Mouse (Mus musculus): ENCODE results near the gene Trpv2. TPM values are rescaled to one million over a fixed set of nuclear protein-coding genes. Genes with fewer than 3 reads are reported as not detected.
A peak's percentile ranks its signal among the peaks of the same experiment; 100 is the strongest.

Gene Trpv2
- polyA plus RNA-seq, 1 experiment: 4.0 TPM

DNA sequence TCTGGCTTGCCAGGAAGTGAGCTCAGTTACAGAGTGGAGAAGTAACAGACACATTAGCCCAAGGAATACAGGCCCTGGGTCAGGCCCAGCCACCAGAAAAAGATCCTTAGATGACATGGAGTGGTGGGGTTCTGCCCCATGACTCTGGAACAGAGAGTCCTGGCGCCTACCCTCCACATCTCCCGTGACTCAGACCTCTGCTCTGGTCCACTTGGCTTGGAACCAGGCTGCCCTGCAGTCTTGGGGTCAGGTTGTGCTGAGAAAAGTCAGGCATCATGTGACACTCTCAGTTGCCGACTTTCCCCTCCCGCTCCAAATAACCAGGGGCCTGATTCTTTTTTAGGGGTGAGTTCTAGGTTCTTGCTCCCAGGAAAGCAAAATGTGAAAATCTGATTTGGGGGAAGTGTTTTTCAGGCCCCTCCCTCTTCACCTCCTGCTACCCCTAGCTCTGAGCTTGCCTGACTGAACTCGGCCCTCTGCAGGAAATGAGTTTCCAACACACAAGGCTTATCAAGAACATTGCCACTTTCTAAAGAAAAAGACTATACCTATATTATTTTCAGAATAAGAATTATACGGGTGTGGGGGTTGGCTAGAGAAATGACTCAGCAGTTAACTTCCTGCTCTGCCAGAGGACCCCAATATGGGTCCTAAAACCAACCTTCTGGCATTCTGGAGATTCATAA lies 15.2 kb upstream of the Trpv2 start:
- peak overlapping the region; percentile 92 for H3K27ac ChIP-seq (ENCODE audit: insufficient read depth, low read depth, low read length)
- TF ChIP-seq CTCF (IDR thresholded peaks at IDR 0.05; ENCODE audit: extremely low read depth, insufficient read length, insufficient replicate concordance, low read depth, low read length) (no peak), POLR2A (IDR thresholded peaks at IDR 0.05; ENCODE audit: low read depth, low read length) (no peak)
- H3K36me3 ChIP-seq (ENCODE audit: control insufficient read depth, insufficient read depth, low read length): peaks cover 7% of the 10 kb centered on the region
- H3K4me1 ChIP-seq (ENCODE audit: control insufficient read depth, insufficient read depth, insufficient read length, low read length): peaks cover 14% of the 10 kb centered on the region
- H3K4me3 ChIP-seq (ENCODE audit: low read depth, low read length): no peak overlapping the region
- WGBS: 23% methylated on average over 6 of the region's 6 CpGs
- no peaks in the 10 kb centered on the region for H3K27me3 ChIP-seq (ENCODE audit: control insufficient read depth, insufficient read depth, low read length)

DNA sequence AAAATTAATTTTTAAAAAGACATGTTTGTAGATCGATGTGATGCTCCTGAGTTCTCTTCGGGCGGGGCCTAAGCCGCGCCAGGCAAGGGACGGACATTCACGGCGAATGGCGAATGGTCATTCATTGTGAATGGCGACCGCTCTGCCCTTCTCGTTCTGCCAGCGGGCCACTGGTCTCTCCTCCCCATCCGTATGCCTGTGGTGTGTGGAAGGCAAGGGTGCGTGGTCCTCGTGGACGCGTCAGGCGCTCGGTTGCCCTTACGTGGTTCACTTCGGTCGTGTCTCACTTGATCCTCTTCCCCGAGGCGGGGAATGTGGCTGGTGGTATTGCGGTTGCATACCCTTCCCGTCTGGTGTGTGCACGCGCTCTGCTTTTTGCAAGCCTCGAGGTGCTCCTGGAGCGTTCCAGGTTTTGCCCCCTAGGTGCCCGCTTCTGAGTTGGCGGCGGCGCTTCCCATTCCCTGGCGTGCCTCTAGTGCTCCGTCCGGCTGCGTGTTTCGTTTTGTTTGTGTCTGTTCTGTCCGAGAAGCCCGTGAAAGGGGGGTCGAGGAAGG lies 13.7 kb upstream of the Trpv2 start:
- Histone ChIP-seq H3K4me3 (ENCODE audit: low read depth, low read length) (peak overlapping the region; percentile 77), H3K4me1 (ENCODE audit: control insufficient read depth, insufficient read depth, insufficient read length, low read length) (peaks cover 8% of the 10 kb centered on the region), H3K36me3 (ENCODE audit: control insufficient read depth, insufficient read depth, low read length) (no peaks in the 10 kb centered on the region), H3K27ac (ENCODE audit: insufficient read depth, low read depth, low read length) (no peak overlapping the region), H3K27me3 (ENCODE audit: control insufficient read depth, insufficient read depth, low read length) (no peaks in the 10 kb centered on the region)
- WGBS: 32% methylated on average over 43 of the region's 43 CpGs
- no peak for TF ChIP-seq CTCF (IDR thresholded peaks at IDR 0.05; ENCODE audit: extremely low read depth, insufficient read length, insufficient replicate concordance, low read depth, low read length)
- TF ChIP-seq POLR2A (IDR thresholded peaks at IDR 0.05; ENCODE audit: low read depth, low read length): no peak

DNA sequence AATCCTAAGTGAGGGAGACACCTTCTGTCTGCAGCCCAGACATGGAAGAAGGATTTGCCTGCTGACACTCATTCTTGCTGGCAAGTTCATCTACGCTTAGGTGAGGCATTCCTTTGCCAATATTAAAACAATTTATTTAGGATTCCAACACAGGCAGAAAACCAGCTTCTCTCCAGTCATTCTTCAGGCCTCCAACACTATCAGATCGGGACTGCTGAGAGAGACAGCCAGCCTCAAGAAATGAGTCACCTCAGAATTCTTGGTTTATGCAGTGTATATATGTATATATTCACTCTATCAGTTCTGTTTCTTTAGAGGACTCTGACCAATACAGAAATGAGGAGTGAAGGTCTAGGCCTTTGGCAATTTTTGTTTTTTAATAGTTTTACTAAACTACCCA lies 10.7 kb upstream of the Trpv2 start:
- no peak for TF ChIP-seq POLR2A (IDR thresholded peaks at IDR 0.05; ENCODE audit: low read depth, low read length)
- no peak for TF ChIP-seq CTCF (IDR thresholded peaks at IDR 0.05; ENCODE audit: extremely low read depth, insufficient read length, insufficient replicate concordance, low read depth, low read length)
- WGBS: 85% methylated on average over 2 of the region's 2 CpGs

DNA sequence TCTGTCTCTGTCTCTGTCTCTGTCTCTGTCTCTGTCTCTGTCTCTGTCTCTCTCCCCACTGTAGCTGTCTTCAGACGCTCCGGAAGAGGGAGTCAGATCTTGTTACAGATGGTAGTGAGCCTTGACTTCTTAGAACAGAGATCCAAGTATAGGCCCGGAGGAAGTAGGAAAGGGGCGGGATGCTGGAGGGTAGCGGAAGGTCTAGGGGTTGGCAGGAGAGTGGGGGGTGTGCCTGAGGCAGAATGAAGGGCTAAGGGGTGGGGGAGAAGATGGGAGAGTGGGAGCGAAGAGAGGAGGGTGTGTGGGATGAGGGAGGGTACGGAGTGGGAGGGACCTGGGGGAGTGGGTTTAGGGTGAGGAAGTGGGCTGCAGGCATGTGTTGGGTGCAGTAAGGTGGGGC lies 8.5 kb upstream of the Trpv2 start:
- no peaks in the 10 kb centered on the region for H3K36me3 ChIP-seq (ENCODE audit: control insufficient read depth, insufficient read depth, low read length)
- no peaks in the 10 kb centered on the region for H3K27me3 ChIP-seq (ENCODE audit: control insufficient read depth, insufficient read depth, low read length)
- 86% methylated on average over 7 of the region's 7 CpGs for WGBS
- TF ChIP-seq CTCF (IDR thresholded peaks at IDR 0.05; ENCODE audit: extremely low read depth, insufficient read length, insufficient replicate concordance, low read depth, low read length) (no peak), POLR2A (IDR thresholded peaks at IDR 0.05; ENCODE audit: low read depth, low read length) (no peak)
- no peak overlapping the region for H3K4me3 ChIP-seq (ENCODE audit: low read depth, low read length)
- no peak overlapping the region for H3K27ac ChIP-seq (ENCODE audit: insufficient read depth, low read depth, low read length)
- no peaks in the 10 kb centered on the region for H3K4me1 ChIP-seq (ENCODE audit: control insufficient read depth, insufficient read depth, insufficient read length, low read length)

More for the DNA sequence above, 10.7 kb upstream of the Trpv2 start:
- Histone ChIP-seq H3K4me1 (ENCODE audit: control insufficient read depth, insufficient read depth, insufficient read length, low read length) (peaks cover 4% of the 10 kb centered on the region), H3K4me3 (ENCODE audit: low read depth, low read length) (no peak overlapping the region), H3K36me3 (ENCODE audit: control insufficient read depth, insufficient read depth, low read length) (no peaks in the 10 kb centered on the region), H3K27me3 (ENCODE audit: control insufficient read depth, insufficient read depth, low read length) (no peaks in the 10 kb centered on the region), H3K27ac (ENCODE audit: insufficient read depth, low read depth, low read length) (no peak overlapping the region)

DNA sequence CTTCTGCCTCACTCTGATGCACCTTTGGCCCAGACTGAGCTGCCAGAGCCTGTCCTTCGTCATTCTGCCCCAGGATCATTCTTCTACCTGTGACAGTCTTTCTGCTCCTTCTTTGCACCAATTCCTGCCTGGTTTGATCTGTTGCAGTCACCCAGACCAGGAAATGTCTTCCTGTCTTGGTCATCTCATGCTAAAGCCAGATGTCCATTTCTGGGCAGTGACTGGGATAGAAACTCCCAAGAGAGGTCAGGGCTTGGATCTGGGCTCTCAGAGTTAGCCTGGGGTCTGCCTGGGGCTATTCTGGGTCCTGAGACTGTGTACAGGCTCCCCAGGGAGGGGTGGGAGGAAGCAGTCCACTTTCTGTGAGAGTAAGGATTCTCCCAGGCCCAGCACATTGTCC lies 8.1 kb upstream of the Trpv2 start:
- TF ChIP-seq POLR2A (IDR thresholded peaks at IDR 0.05; ENCODE audit: low read depth, low read length): no peak
- no peak for TF ChIP-seq CTCF (IDR thresholded peaks at IDR 0.05; ENCODE audit: extremely low read depth, insufficient read length, insufficient replicate concordance, low read depth, low read length)
- Histone ChIP-seq H3K36me3 (ENCODE audit: control insufficient read depth, insufficient read depth, low read length) (no peaks in the 10 kb centered on the region), H3K27me3 (ENCODE audit: control insufficient read depth, insufficient read depth, low read length) (no peaks in the 10 kb centered on the region), H3K27ac (ENCODE audit: insufficient read depth, low read depth, low read length) (no peak overlapping the region), H3K4me1 (ENCODE audit: control insufficient read depth, insufficient read depth, insufficient read length, low read length) (no peaks in the 10 kb centered on the region), H3K4me3 (ENCODE audit: low read depth, low read length) (no peak overlapping the region)
- WGBS: 32% methylated on average over 1 of the region's 1 CpGs

DNA sequence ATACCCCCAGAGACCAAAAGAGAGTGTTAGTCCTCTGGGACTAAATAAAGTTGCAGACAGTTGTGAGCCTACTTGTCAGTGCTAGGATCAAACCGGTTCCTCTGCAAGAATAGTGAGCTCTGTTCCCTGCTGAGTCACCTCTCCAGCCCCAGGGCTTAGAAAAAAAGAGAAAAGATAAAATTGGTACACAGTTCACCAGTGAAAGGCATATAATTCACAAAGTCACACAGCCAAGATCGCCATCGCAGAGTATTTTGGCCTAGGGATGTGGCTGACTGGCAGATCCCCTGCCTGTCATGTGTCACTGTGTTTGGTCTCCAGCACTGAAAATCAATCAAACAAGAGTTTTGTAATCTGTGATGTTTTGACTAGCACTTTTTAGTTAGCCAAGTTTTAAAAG lies 6.0 kb upstream of the Trpv2 start:
- no peak overlapping the region for H3K27ac ChIP-seq (ENCODE audit: insufficient read depth, low read depth, low read length)
- TF ChIP-seq CTCF (IDR thresholded peaks at IDR 0.05; ENCODE audit: extremely low read depth, insufficient read length, insufficient replicate concordance, low read depth, low read length): no peak
- TF ChIP-seq POLR2A (IDR thresholded peaks at IDR 0.05; ENCODE audit: low read depth, low read length): no peak
- WGBS: 54% methylated on average over 3 of the region's 3 CpGs
- no peaks in the 10 kb centered on the region for H3K27me3 ChIP-seq (ENCODE audit: control insufficient read depth, insufficient read depth, low read length)
- no peaks in the 10 kb centered on the region for H3K4me1 ChIP-seq (ENCODE audit: control insufficient read depth, insufficient read depth, insufficient read length, low read length)
- no peaks in the 10 kb centered on the region for H3K36me3 ChIP-seq (ENCODE audit: control insufficient read depth, insufficient read depth, low read length)
- H3K4me3 ChIP-seq (ENCODE audit: low read depth, low read length): no peak overlapping the region

DNA sequence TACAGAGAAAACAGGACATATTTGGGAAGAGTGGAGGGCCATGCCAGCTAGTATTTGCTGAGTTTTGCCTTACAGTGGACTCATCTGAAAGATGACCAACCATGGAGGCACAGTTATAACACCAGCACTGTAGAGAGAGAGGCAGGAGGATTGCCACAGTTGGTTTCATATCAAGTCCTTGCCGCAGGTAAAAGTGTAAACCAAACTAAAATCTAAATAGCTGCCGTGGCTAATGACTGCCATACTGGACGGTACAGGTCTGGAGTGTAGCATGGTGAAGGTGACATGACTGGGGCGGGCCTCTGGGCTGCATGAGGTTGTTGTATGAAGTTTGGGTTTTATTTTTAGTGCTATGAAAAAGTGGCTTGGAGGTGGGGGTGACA lies 408 bp downstream of the Trpv2 start:
- TF ChIP-seq POLR2A (IDR thresholded peaks at IDR 0.05; ENCODE audit: low read depth, low read length) (no peak), CTCF (IDR thresholded peaks at IDR 0.05; ENCODE audit: extremely low read depth, insufficient read length, insufficient replicate concordance, low read depth, low read length) (no peak)
- no peaks in the 10 kb centered on the region for H3K27me3 ChIP-seq (ENCODE audit: control insufficient read depth, insufficient read depth, low read length)
- H3K27ac ChIP-seq (ENCODE audit: insufficient read depth, low read depth, low read length): no peak overlapping the region
- no peak overlapping the region for H3K4me3 ChIP-seq (ENCODE audit: low read depth, low read length)
- H3K4me1 ChIP-seq (ENCODE audit: control insufficient read depth, insufficient read depth, insufficient read length, low read length): peaks cover 5% of the 10 kb centered on the region; the same call in 1 of the 2 replicates
- WGBS: 66% methylated on average over 4 of the region's 4 CpGs
- H3K36me3 ChIP-seq (ENCODE audit: control insufficient read depth, insufficient read depth, low read length): no peaks in the 10 kb centered on the region

Data from small intestine, adult 2 months (tissue).